Mouse (Mus musculus): ENCODE results near the gene Rpl7l1. TPM values are rescaled to one million over a fixed set of nuclear protein-coding genes. Genes with fewer than 3 reads are reported as not detected.

The Rpl7l1 gene
- polyA plus RNA-seq, 1 experiment: 74.3 TPM

DNA sequence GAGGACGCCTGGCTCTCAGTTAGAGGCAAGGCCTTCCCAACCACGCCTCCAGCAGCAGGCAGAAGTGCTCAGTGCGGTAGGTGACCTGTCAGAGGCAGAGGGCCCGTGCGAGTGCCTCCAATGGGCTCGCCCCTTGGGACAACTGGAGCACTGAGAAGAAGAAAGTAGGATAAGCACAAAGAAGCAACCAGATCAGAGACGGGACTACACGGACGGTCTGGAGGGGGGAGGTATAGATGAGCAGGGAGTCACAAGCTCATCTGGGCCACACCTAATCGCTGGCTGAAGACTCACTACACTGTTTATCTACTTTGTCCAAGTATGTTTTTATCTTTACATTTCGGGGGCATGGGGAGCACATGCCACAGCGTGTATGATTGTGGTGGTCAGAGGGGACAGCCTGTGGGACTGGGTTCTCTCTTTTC lies 35.3 kb upstream of the Rpl7l1 start:
- Histone ChIP-seq H3K4me2 (ENCODE audit: low read depth) (no peak overlapping the region), H3K4me3 (no peak overlapping the region), H3K27me3 (ENCODE audit: control insufficient read depth, insufficient read depth, insufficient read length) (no peaks in the 10 kb centered on the region), H3ac (ENCODE audit: control insufficient read depth, insufficient read length) (no peak overlapping the region), H3K36me3 (ENCODE audit: control insufficient read depth, insufficient read depth) (peaks cover 13% of the 10 kb centered on the region), H3K79me2 (ENCODE audit: control insufficient read depth, insufficient read depth) (no peaks in the 10 kb centered on the region)
- no peak for TF ChIP-seq POLR2AphosphoS2 (IDR thresholded peaks at IDR 0.05; ENCODE audit: insufficient read length, low read depth)
- TF ChIP-seq E2F4 (IDR thresholded peaks at IDR 0.05; ENCODE audit: insufficient read depth): no peak
- TF ChIP-seq MAX (IDR thresholded peaks at IDR 0.05; ENCODE audit: low read depth): no peak
- no peak for TF ChIP-seq CEBPB (IDR thresholded peaks at IDR 0.05; ENCODE audit: insufficient read depth, poor library complexity, severe bottlenecking)
- no peak for TF ChIP-seq TCF3 (IDR thresholded peaks at IDR 0.05; ENCODE audit: insufficient read length, low read depth)
- TF ChIP-seq POLR2A (IDR thresholded peaks at IDR 0.05; ENCODE audit: insufficient read length, low read depth): no peak
- no peak for TF ChIP-seq REST (IDR thresholded peaks at IDR 0.05; ENCODE audit: insufficient read depth, insufficient read length)
- no peak for TF ChIP-seq MYOD1 (IDR thresholded peaks at IDR 0.05; ENCODE audit: control insufficient read depth in 1 of 3, insufficient read length in 2 of 3, low read depth in 2 of 3)
- TF ChIP-seq TCF12 (IDR thresholded peaks at IDR 0.05; ENCODE audit: insufficient read depth, poor library complexity, severe bottlenecking): no peak
- no peak for TF ChIP-seq USF1 (IDR thresholded peaks at IDR 0.05; ENCODE audit: low read depth)
- no peak for TF ChIP-seq MYOG (IDR thresholded peaks at IDR 0.05; ENCODE audit: control insufficient read depth in 1 of 3, insufficient read depth in 1 of 3, insufficient read length in 2 of 3, low read depth in 2 of 3)
- no peak for TF ChIP-seq SRF (IDR thresholded peaks at IDR 0.05; ENCODE audit: control insufficient read depth, insufficient read length, low read depth)

DNA sequence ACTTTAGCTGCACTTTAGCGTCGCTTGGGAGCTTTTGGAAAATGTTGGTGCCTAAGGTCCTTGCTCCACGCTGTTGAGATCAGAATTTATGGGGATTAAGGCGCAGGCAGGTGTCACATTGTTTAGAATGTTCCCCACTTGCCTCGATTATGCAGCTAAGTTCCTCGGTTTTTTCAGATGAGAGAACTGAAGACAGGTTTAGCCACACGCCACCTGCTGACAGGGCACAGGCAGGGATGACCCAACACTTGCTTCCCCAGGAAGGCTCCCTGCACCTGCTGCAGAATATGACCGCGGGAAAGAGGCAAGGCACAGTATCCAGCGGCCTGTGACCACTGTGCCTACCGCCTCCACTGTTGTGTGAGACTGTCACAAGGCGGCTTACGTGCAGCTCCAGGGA lies 33.8 kb upstream of the Rpl7l1 start:
- Histone ChIP-seq H3K27me3 (ENCODE audit: control insufficient read depth, insufficient read depth, insufficient read length) (no peaks in the 10 kb centered on the region), H3K79me2 (ENCODE audit: control insufficient read depth, insufficient read depth) (no peaks in the 10 kb centered on the region), H3ac (ENCODE audit: control insufficient read depth, insufficient read length) (no peak overlapping the region), H3K4me2 (ENCODE audit: low read depth) (no peak overlapping the region), H3K36me3 (ENCODE audit: control insufficient read depth, insufficient read depth) (peaks cover 13% of the 10 kb centered on the region), H3K4me3 (no peak overlapping the region)
- TF ChIP-seq MYOG (IDR thresholded peaks at IDR 0.05; ENCODE audit: control insufficient read depth in 1 of 3, insufficient read depth in 1 of 3, insufficient read length in 2 of 3, low read depth in 2 of 3) (peak in 1 of 3 experiments; percentile 16), POLR2A (IDR thresholded peaks at IDR 0.05; ENCODE audit: insufficient read length, low read depth) (no peak), CEBPB (IDR thresholded peaks at IDR 0.05; ENCODE audit: insufficient read depth, poor library complexity, severe bottlenecking) (no peak), MYOD1 (IDR thresholded peaks at IDR 0.05; ENCODE audit: control insufficient read depth in 1 of 3, insufficient read length in 2 of 3, low read depth in 2 of 3) (peak in 1 of 3 experiments; percentile 15), MAX (IDR thresholded peaks at IDR 0.05; ENCODE audit: low read depth) (no peak)

DNA sequence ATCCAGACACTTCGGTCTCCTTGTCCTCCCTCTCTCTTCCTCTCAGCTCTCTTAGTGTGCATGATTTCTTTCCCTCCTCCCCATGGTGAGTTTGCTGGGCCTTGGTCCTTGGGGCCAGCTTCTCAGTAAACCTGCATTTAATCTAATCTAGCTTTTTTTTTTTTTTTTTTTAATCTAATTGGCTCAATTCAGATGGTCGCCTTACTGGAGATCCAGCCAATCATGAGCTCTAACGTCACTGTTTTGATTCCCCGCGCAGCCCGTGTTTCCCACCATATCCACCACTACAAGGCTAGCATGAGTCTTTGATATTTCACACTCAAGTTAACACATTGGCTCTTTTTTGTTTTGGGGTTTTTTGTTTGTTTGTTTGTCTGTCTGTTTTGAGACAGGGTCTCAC lies 32.0 kb upstream of the Rpl7l1 start:
- TF ChIP-seq E2F4 (IDR thresholded peaks at IDR 0.05; ENCODE audit: insufficient read depth) (no peak), USF1 (IDR thresholded peaks at IDR 0.05; ENCODE audit: low read depth) (no peak), POLR2A (IDR thresholded peaks at IDR 0.05; ENCODE audit: insufficient read length, low read depth) (no peak), TCF3 (IDR thresholded peaks at IDR 0.05; ENCODE audit: insufficient read length, low read depth) (no peak), MYOG (IDR thresholded peaks at IDR 0.05; ENCODE audit: control insufficient read depth in 1 of 3, insufficient read depth in 1 of 3, insufficient read length in 2 of 3, low read depth in 2 of 3) (no peak), SRF (IDR thresholded peaks at IDR 0.05; ENCODE audit: control insufficient read depth, insufficient read length, low read depth) (no peak), CEBPB (IDR thresholded peaks at IDR 0.05; ENCODE audit: insufficient read depth, poor library complexity, severe bottlenecking) (no peak), TCF12 (IDR thresholded peaks at IDR 0.05; ENCODE audit: insufficient read depth, poor library complexity, severe bottlenecking) (no peak), MYOD1 (IDR thresholded peaks at IDR 0.05; ENCODE audit: control insufficient read depth in 1 of 3, insufficient read length in 2 of 3, low read depth in 2 of 3) (no peak), POLR2AphosphoS2 (IDR thresholded peaks at IDR 0.05; ENCODE audit: insufficient read length, low read depth) (no peak), REST (IDR thresholded peaks at IDR 0.05; ENCODE audit: insufficient read depth, insufficient read length) (no peak), MAX (IDR thresholded peaks at IDR 0.05; ENCODE audit: low read depth) (no peak)
- no peak overlapping the region for H3K4me3 ChIP-seq
- peaks cover 8% of the 10 kb centered on the region for H3K36me3 ChIP-seq (ENCODE audit: control insufficient read depth, insufficient read depth)

DNA sequence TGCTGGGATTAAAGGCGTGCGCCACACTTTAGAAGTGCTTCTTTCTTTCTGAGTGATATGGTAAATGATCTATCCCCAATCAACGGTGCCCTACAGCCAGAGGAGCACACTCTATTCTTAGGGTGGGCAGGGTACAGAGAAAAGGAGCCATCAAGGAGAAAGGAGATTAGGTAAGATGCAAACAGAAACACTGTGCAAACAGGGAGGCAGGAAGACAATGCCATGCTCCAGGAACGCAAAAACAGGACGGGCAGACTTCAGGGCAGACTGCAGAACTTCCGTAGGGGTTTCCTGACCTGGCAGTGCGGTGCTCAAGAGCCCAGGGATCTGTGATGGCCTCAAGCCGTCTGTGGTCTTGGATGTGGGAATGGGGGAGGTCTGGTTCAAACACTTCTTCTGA lies 31.2 kb upstream of the Rpl7l1 start:
- no peak overlapping the region for H3ac ChIP-seq (ENCODE audit: control insufficient read depth, insufficient read length)
- no peaks in the 10 kb centered on the region for H3K79me2 ChIP-seq (ENCODE audit: control insufficient read depth, insufficient read depth)
- no peak overlapping the region for H3K4me3 ChIP-seq
- no peak overlapping the region for H3K4me2 ChIP-seq (ENCODE audit: low read depth)
- H3K27me3 ChIP-seq (ENCODE audit: control insufficient read depth, insufficient read depth, insufficient read length): no peaks in the 10 kb centered on the region
- no peak for TF ChIP-seq SRF (IDR thresholded peaks at IDR 0.05; ENCODE audit: control insufficient read depth, insufficient read length, low read depth)
- TF ChIP-seq MAX (IDR thresholded peaks at IDR 0.05; ENCODE audit: low read depth): no peak
- no peak for TF ChIP-seq TCF3 (IDR thresholded peaks at IDR 0.05; ENCODE audit: insufficient read length, low read depth)
- TF ChIP-seq USF1 (IDR thresholded peaks at IDR 0.05; ENCODE audit: low read depth): no peak
- no peak for TF ChIP-seq POLR2A (IDR thresholded peaks at IDR 0.05; ENCODE audit: insufficient read length, low read depth)
- no peak for TF ChIP-seq POLR2AphosphoS2 (IDR thresholded peaks at IDR 0.05; ENCODE audit: insufficient read length, low read depth)
- TF ChIP-seq REST (IDR thresholded peaks at IDR 0.05; ENCODE audit: insufficient read depth, insufficient read length): no peak
- TF ChIP-seq TCF12 (IDR thresholded peaks at IDR 0.05; ENCODE audit: insufficient read depth, poor library complexity, severe bottlenecking): no peak
- TF ChIP-seq MYOG (IDR thresholded peaks at IDR 0.05; ENCODE audit: control insufficient read depth in 1 of 3, insufficient read depth in 1 of 3, insufficient read length in 2 of 3, low read depth in 2 of 3): no peak
- no peak for TF ChIP-seq E2F4 (IDR thresholded peaks at IDR 0.05; ENCODE audit: insufficient read depth)
- no peak for TF ChIP-seq MYOD1 (IDR thresholded peaks at IDR 0.05; ENCODE audit: control insufficient read depth in 1 of 3, insufficient read length in 2 of 3, low read depth in 2 of 3)
- no peak for TF ChIP-seq CEBPB (IDR thresholded peaks at IDR 0.05; ENCODE audit: insufficient read depth, poor library complexity, severe bottlenecking)
- peaks cover 8% of the 10 kb centered on the region for H3K36me3 ChIP-seq (ENCODE audit: control insufficient read depth, insufficient read depth)

More for the DNA sequence above, 32.0 kb upstream of the Rpl7l1 start:
- H3K79me2 ChIP-seq (ENCODE audit: control insufficient read depth, insufficient read depth): no peaks in the 10 kb centered on the region
- H3K27me3 ChIP-seq (ENCODE audit: control insufficient read depth, insufficient read depth, insufficient read length): no peaks in the 10 kb centered on the region
- H3K4me2 ChIP-seq (ENCODE audit: low read depth): no peak overlapping the region
- H3ac ChIP-seq (ENCODE audit: control insufficient read depth, insufficient read length): no peak overlapping the region
